Mouse (Mus musculus): ENCODE measurements around the gene Tgif1. TPM values are rescaled to one million over a fixed set of nuclear protein-coding genes. Genes with fewer than 3 reads are reported as not detected.
A peak's percentile ranks its signal among the peaks of the same experiment; 100 is the strongest.
"Not testable (repeated sequence)": the region's sequence is repeated elsewhere in the genome, so short reads cannot be mapped to it uniquely, and the experiment has no call there.

Gene Tgif1
- polyA plus RNA-seq, 1 experiment from 2014 or later = 16.4 TPM

DNA sequence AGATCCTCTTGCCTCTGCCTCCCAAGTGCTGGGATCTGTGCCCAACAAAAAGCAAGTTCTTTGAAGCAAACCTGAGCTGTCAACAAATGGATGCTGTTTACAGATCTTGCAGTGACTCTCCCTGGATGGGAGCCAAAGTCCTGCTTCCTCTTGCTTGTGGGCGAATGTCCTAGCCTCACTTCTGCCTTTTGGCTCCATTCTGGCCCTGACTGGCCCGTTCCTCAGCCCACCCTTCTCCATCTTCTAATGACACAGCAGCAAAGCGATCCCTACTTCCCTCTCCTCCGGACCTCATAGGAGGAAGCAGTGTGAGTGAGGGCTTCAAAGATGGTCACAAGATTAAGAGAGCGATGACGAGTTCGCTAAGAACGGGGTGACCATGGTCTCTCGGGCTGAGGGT, 20.8 kb downstream of the Tgif1 start:
- no peak overlapping the region for H3K9ac ChIP-seq (replicated peaks)
- peaks cover 4% of the 10 kb centered on the region for H3K4me1 ChIP-seq (ENCODE audit: insufficient read depth)
- no peaks in the 10 kb centered on the region for H3K9me3 ChIP-seq (ENCODE audit: low read length)
- peak; percentile 59 for DNase-seq
- TF ChIP-seq EP300 (IDR thresholded peaks at IDR 0.05; ENCODE audit: low read depth) = no peak
- peak overlapping the region; percentile 60; the same call in 1 of the 2 replicates for H3K27ac ChIP-seq (ENCODE audit: low read depth)
- H3K4me3 ChIP-seq (ENCODE audit: low read depth, low read length) = no peak overlapping the region
- peaks cover 3% of the 10 kb centered on the region; the same call in 1 of the 2 replicates for H3K27me3 ChIP-seq (ENCODE audit: insufficient read depth, low read length)
- no peaks in the 10 kb centered on the region for H3K36me3 ChIP-seq (replicated peaks; ENCODE audit: insufficient read depth, low read length)
- no peak overlapping the region for H3K4me2 ChIP-seq (ENCODE audit: low read depth, low read length)
- 32% methylated on average over 9 of the region's 9 CpGs for WGBS (ENCODE audit: insufficient replicate concordance)
- ATAC-seq = peak; percentile 48

DNA sequence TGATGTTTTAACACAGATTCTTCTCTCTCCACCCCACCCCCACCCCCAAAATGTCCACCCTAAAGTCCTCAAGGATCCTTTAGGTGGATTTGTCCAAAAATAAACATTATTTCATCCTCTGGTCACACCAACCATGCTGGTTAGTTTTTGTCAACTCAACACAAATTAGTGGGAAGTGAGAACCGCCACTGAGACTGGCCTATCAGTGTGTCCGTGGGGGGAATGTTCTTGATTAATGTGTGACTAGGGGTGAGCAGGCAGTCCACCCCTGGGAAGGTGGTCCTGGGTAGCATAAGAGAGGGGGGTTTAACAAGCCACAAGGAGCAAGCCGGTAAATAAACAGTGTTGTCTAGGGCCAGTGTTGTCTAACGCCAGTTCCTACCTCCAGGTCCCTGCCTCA, 21.8 kb downstream of the Tgif1 start:
- H3K9ac ChIP-seq (replicated peaks) = no peak overlapping the region
- H3K27ac ChIP-seq (ENCODE audit: low read depth) = no peak overlapping the region
- DNase-seq = no peak
- peaks cover 3% of the 10 kb centered on the region; the same call in 1 of the 2 replicates for H3K27me3 ChIP-seq (ENCODE audit: insufficient read depth, low read length)
- no peak overlapping the region for H3K4me2 ChIP-seq (ENCODE audit: low read depth, low read length)
- H3K4me1 ChIP-seq (ENCODE audit: insufficient read depth) = peaks cover 4% of the 10 kb centered on the region
- TF ChIP-seq CTCF (IDR thresholded peaks at IDR 0.05; ENCODE audit: low read depth) = no peak
- H3K36me3 ChIP-seq (replicated peaks; ENCODE audit: insufficient read depth, low read length) = no peaks in the 10 kb centered on the region
- ATAC-seq = no peak
- no peaks in the 10 kb centered on the region for H3K9me3 ChIP-seq (ENCODE audit: low read length)
- WGBS (ENCODE audit: insufficient replicate concordance) = 79% methylated on average over 4 of the region's 4 CpGs
- H3K4me3 ChIP-seq (ENCODE audit: low read depth, low read length) = no peak overlapping the region

DNA sequence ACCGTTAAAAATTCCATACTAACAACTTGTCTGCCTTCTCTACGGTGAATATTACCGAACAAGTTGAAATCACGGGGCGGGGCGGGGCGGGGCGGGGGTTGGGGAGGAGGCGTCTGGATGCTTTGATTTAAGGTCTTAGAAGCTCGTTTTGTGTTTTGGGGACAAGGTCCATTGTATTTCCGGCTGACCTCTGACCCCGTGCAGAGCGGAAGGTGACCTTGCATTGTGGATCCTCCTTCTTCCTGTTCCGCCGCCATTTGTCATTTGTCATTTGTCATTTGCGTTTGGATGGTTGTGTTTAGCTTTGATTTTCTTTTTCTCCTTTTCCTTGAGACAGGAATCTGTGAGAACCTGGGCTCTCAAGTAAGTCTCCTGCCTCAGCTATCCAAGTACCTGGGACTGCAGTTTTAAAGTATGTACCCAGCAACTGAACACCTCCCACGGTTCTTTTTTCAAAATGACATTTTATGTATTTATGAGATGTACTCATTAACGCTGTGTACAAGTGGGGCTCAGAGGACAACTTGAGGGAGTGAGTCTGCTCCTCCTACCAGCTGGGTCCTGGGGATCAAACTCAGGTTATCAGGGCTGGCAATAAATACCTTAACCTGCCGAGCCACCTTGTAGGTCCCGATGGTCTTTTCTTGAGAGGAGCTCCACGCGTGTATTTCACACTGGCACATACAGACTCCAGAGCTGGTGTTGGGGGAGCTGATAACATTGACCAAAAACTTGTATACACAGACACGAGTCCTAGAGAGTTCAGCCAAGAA, 23.2 kb downstream of the Tgif1 start:
- no peak overlapping the region for H3K27ac ChIP-seq (ENCODE audit: low read depth)
- H3K9me3 ChIP-seq (ENCODE audit: low read length) = no peaks in the 10 kb centered on the region
- no peaks in the 10 kb centered on the region for H3K36me3 ChIP-seq (replicated peaks; ENCODE audit: insufficient read depth, low read length)
- H3K4me3 ChIP-seq (ENCODE audit: low read depth, low read length) = no peak overlapping the region
- no peak overlapping the region for H3K4me2 ChIP-seq (ENCODE audit: low read depth, low read length)
- ATAC-seq (no peak), DNase-seq (no peak)
- 82% methylated on average over 23 of the region's 23 CpGs for WGBS (ENCODE audit: insufficient replicate concordance)
- no peak overlapping the region for H3K9ac ChIP-seq (replicated peaks)
- TF ChIP-seq CTCF (IDR thresholded peaks at IDR 0.05; ENCODE audit: low read depth) (no peak), EP300 (IDR thresholded peaks at IDR 0.05; ENCODE audit: low read depth) (no peak)
- peaks cover 4% of the 10 kb centered on the region for H3K4me1 ChIP-seq (ENCODE audit: insufficient read depth)
- H3K27me3 ChIP-seq (ENCODE audit: insufficient read depth, low read length) = 0 out of 2 replicates have a peak, but pooled peaks cover 3% of the 10 kb centered on the region

DNA sequence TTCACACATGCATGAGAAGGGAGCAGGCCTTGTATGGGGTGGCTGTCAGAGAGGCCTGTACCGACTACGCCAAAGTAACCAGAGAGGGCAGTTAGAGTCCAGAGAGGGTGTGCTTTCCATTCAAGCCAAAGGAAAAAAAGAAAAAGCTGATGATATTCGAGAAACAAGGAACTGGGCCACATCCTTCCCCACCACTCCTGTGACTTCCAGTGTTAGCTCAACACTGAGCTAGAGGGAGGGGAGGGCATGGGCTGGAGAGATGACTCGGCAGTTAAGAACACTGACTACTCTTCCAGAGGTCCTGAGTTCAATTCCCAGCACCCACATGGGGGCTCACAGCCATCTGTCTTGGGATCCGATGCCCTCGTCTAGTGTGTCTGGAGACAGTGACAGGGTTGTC, 24.1 kb downstream of the Tgif1 start:
- no peaks in the 10 kb centered on the region for H3K36me3 ChIP-seq (replicated peaks; ENCODE audit: insufficient read depth, low read length)
- no peaks in the 10 kb centered on the region for H3K27me3 ChIP-seq (ENCODE audit: insufficient read depth, low read length)
- no peaks in the 10 kb centered on the region; the same call in 1 of the 2 replicates for H3K4me1 ChIP-seq (ENCODE audit: insufficient read depth)
- WGBS (ENCODE audit: insufficient replicate concordance) = 65% methylated on average over 6 of the region's 6 CpGs
- H3K27ac ChIP-seq (ENCODE audit: low read depth) = no peak overlapping the region
- H3K4me2 ChIP-seq (ENCODE audit: low read depth, low read length) = no peak overlapping the region
- no peak overlapping the region for H3K9ac ChIP-seq (replicated peaks)
- no peak for ATAC-seq
- no peak for DNase-seq
- TF ChIP-seq CTCF (IDR thresholded peaks at IDR 0.05; ENCODE audit: low read depth) (no peak), EP300 (IDR thresholded peaks at IDR 0.05; ENCODE audit: low read depth) (no peak)
- H3K4me3 ChIP-seq (ENCODE audit: low read depth, low read length) = no peak overlapping the region
- no peaks in the 10 kb centered on the region for H3K9me3 ChIP-seq (ENCODE audit: low read length)

DNA sequence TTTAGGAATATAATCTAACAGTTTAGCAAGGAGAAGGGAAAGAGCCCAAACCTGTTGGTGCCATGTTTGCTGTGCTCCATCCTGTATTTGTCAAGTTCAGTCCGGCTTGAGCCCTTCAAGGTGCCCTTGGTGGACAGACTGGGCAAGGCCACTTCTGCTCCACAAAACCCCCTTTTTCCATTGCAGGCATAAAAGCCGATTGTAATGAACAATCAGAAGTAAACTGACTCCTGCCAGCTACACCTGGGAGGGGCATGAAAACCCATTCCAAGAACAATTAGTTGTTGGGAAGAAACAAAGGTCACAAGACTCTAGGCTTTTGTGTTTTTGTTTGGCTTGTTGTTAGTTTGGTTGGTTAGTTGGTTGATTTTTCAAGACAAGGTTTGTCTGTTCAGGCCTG, 24.8 kb downstream of the Tgif1 start:
- H3K36me3 ChIP-seq (replicated peaks; ENCODE audit: insufficient read depth, low read length) = no peaks in the 10 kb centered on the region
- no peak overlapping the region for H3K9ac ChIP-seq (replicated peaks)
- ATAC-seq (no peak), DNase-seq (no peak)
- no peaks in the 10 kb centered on the region for H3K9me3 ChIP-seq (ENCODE audit: low read length)
- no peak overlapping the region for H3K4me3 ChIP-seq (ENCODE audit: low read depth, low read length)
- H3K4me2 ChIP-seq (ENCODE audit: low read depth, low read length) = no peak overlapping the region
- TF ChIP-seq EP300 (IDR thresholded peaks at IDR 0.05; ENCODE audit: low read depth) (no peak), CTCF (IDR thresholded peaks at IDR 0.05; ENCODE audit: low read depth) (no peak)
- no peaks in the 10 kb centered on the region for H3K27me3 ChIP-seq (ENCODE audit: insufficient read depth, low read length)
- 87% methylated on average over 2 of the region's 2 CpGs for WGBS (ENCODE audit: insufficient replicate concordance)
- no peaks in the 10 kb centered on the region; the same call in 1 of the 2 replicates for H3K4me1 ChIP-seq (ENCODE audit: insufficient read depth)
- no peak overlapping the region for H3K27ac ChIP-seq (ENCODE audit: low read depth)

DNA sequence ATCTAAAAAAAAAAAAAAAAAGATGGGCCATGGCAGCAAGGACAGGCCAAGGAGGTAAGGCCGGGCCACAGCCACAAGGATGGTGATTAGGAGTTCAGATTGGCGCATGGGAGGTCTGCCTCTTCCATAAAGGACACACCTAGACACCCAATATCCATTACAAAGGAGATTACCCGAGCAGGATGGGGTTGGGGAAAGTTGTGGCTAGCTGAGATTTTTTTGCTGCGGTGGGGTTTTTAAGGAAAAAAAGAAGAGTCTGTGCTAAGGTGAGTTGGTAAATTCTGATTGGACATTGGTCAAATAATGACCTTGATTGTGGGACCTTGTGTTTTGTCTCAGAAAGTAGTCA, 25.2 kb downstream of the Tgif1 start:
- H3K27ac ChIP-seq (ENCODE audit: low read depth) = no peak overlapping the region
- DNase-seq (no peak), ATAC-seq (no peak)
- no peaks in the 10 kb centered on the region for H3K36me3 ChIP-seq (replicated peaks; ENCODE audit: insufficient read depth, low read length)
- no peaks in the 10 kb centered on the region; the same call in 1 of the 2 replicates for H3K4me1 ChIP-seq (ENCODE audit: insufficient read depth)
- 77% methylated on average over 4 of the region's 4 CpGs for WGBS (ENCODE audit: insufficient replicate concordance)
- no peak overlapping the region for H3K9ac ChIP-seq (replicated peaks)
- no peaks in the 10 kb centered on the region for H3K27me3 ChIP-seq (ENCODE audit: insufficient read depth, low read length)
- no peak overlapping the region for H3K4me2 ChIP-seq (ENCODE audit: low read depth, low read length)
- H3K4me3 ChIP-seq (ENCODE audit: low read depth, low read length) = no peak overlapping the region
- no peaks in the 10 kb centered on the region for H3K9me3 ChIP-seq (ENCODE audit: low read length)
- TF ChIP-seq CTCF (IDR thresholded peaks at IDR 0.05; ENCODE audit: low read depth) (no peak), EP300 (IDR thresholded peaks at IDR 0.05; ENCODE audit: low read depth) (no peak)

DNA sequence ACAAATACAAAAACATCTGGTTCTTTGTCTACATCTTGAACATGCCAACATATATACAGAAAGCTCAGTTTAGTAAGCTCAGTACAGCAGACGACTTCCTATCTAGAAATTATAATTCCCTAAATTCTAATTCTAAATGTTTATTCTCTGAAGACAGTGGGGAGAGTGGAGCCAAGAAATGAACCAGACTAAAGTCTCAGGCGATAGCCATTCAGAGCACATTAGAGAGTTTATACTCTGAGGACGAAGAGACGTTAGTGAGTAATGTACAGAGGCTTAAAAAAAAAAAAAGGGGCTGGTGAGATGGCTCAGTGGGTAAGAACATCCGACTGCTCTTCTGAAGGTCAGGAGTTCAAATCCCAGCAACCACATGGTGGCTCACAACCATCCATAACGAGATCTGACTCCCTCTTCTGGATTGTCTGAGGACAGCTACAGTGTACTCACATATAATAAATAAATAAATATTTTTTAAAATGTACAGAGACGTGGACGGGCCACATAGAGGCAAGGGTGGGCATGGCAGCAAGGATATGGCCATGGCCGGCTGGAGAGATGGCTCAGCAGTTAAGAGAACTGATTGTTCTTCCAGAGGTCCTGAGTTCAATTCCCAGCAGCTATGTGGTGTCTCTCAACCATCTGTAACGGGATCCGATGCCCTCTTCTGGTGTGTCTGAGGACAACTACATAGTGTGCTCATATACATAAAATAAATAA, 25.7 kb downstream of the Tgif1 start:
- H3K4me1 ChIP-seq (ENCODE audit: insufficient read depth); H3K9ac ChIP-seq (replicated peaks); H3K27me3 ChIP-seq (ENCODE audit: insufficient read depth, low read length); H3K9me3 ChIP-seq (ENCODE audit: low read length); H3K36me3 ChIP-seq (replicated peaks; ENCODE audit: insufficient read depth, low read length); ATAC-seq; H3K4me3 ChIP-seq (ENCODE audit: low read depth, low read length); H3K4me2 ChIP-seq (ENCODE audit: low read depth, low read length); DNase-seq; H3K27ac ChIP-seq (ENCODE audit: low read depth): not testable (repeated sequence)
- WGBS (ENCODE audit: insufficient replicate concordance) = 70% methylated on average over 10 of the region's 11 CpGs

All from liver, postnatal 0 days (tissue).